Mouse (Mus musculus) G1E (cell line): ENCODE results near the gene Tm2d3. TPM values are rescaled to one million over a fixed set of nuclear protein-coding genes. Genes with fewer than 3 reads are reported as not detected.

Source experiments
- ATAC-seq: 2 replicates; pipeline ENCODE4 v1.8.0; 2016; ENCODE audit warnings: mild to moderate bottlenecking; ENCODE audit not compliant: insufficient number of reproducible peaks, poor library complexity, low FRiP score, severe bottlenecking; ENCODE audit errors: extremely low read depth
- DNase-seq: peaks from one replicate; pipeline ENCODE4 v3.0.0; 2012; ENCODE audit warnings: low spot score
- H3K27me3 ChIP-seq: 2 replicates; pipeline ENCODE4 v1.6.1; 2012; ENCODE audit warnings: mild to moderate bottlenecking, low read length, inconsistent platforms; ENCODE audit not compliant: insufficient read depth
- H3K36me3 ChIP-seq: replicated peaks from 2 replicates; pipeline ENCODE3; 2012; ENCODE audit warnings: mild to moderate bottlenecking, inconsistent platforms
- H3K4me1 ChIP-seq: 2 replicates; pipeline ENCODE4 v1.6.1; 2012; ENCODE audit warnings: low read depth, low read length, inconsistent platforms, mixed read lengths; ENCODE audit not compliant: insufficient read depth
- H3K4me3 ChIP-seq: 2 replicates; pipeline ENCODE4 v1.5.1; 2012; ENCODE audit warnings: low read depth, mild to moderate bottlenecking, inconsistent platforms, low read length, moderate library complexity, mixed read lengths
- H3K9me3 ChIP-seq: replicated peaks from 2 replicates; pipeline ENCODE4 v1.6.1; 2012; ENCODE audit warnings: inconsistent platforms
- CTCF ChIP-seq: IDR thresholded peaks from 2 replicates; pipeline ENCODE4 v1.5.1; 2012; ENCODE audit warnings: low read depth, low read length, inconsistent platforms, mixed read lengths
- GATA1 ChIP-seq: IDR thresholded peaks from 2 replicates; pipeline ENCODE4 v1.6.1; 2012; ENCODE audit warnings: borderline replicate concordance, low read length, inconsistent platforms, mixed read lengths
- GATA2 ChIP-seq: IDR thresholded peaks from 2 replicates; pipeline ENCODE4 v1.6.1; 2012; ENCODE audit warnings: low read depth, low read length, inconsistent platforms, borderline replicate concordance
- POLR2AphosphoS5 ChIP-seq: IDR thresholded peaks from 2 replicates; pipeline ENCODE4 v1.6.1; 2012; ENCODE audit warnings: low read depth, low read length, inconsistent platforms; ENCODE audit not compliant: insufficient replicate concordance
- TAL1 ChIP-seq: conservative IDR thresholded peaks from 2 replicates; pipeline ENCODE4 v1.6.1; 2012; ENCODE audit warnings: low read depth, low read length, inconsistent platforms, mixed read lengths
- polyA plus RNA-seq: library from polyadenylated mRNA; stranded (reverse); fragments of >175 nt; gene quantifications from 2 replicates; pipeline ENCODE4 v1.2.3, GENCODE M21; 2012
- total RNA-seq, 2 experiments: library from RNA; stranded (forward) in 1 of 2; stranded (reverse) in 1 of 2; fragments of 200-1000 nt in 1 of 2; fragments of >200 nt in 1 of 2; fragmentation: Nextera tagmentation in 1 of 2; gene quantifications; 2 replicates each; pipeline ENCODE4 v1.2.3; 2014 to 2017

Gene Tm2d3
- total and polyA plus RNA-seq, 3 experiments, result 8.3 to 51.6 (median 40.6) TPM

- TF ChIP-seq GATA1 (no peak), TAL1 (no peak), POLR2AphosphoS5 (no peak), GATA2 (no peak), CTCF (no peak)
- Histone ChIP-seq H3K36me3 (peaks cover 91% of the 10 kb centered on the region), H3K4me3 (no peak overlapping the region), H3K9me3 (no peaks in the 10 kb centered on the region), H3K27me3 (no peaks in the 10 kb centered on the region), H3K4me1 (no peaks in the 10 kb centered on the region)
- DNase-seq, result no peak
- no peak for ATAC-seq
Observed at GRCm38 (mm10) chr7:65681166-65681565, 9.8 kb upstream of the Tm2d3 start.

DNA sequence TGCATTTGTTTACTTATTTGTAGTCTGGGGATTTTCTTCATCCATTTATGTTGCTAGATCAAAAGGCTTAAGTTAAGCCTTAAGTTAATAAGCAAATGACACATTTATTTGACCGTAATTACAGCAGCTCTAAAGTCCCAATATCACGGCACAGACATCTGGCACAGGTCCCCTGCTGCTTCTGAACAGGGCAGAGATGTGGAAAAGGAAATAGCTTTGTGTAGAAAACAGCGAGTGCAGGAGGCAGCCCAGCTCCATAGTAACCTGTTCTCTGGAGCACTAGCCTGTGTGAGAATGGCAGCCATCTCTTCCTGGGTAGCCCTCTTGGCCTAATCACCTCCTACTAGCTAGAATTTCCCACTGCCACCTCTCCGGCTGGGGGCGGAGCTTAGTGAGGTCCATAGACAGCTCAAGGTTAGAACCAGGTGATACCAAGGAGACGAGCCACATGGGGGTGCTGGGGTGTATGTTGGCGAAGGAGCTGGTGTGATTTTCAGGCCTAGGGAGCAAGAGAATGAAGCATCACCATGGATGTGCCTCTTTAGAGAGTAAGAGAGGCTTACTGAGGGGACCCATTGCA lies 6.6 kb upstream of the Tm2d3 start:
- H3K4me1 ChIP-seq, result no peaks in the 10 kb centered on the region
- no peaks in the 10 kb centered on the region for H3K27me3 ChIP-seq
- TF ChIP-seq TAL1 (no peak), GATA2 (no peak), POLR2AphosphoS5 (no peak), CTCF (no peak), GATA1 (no peak)
- ATAC-seq (no peak), DNase-seq (no peak)
- H3K9me3 ChIP-seq, result no peaks in the 10 kb centered on the region
- peaks cover 91% of the 10 kb centered on the region for H3K36me3 ChIP-seq
- H3K4me3 ChIP-seq, result no peak overlapping the region

GRCm38 (mm10) chr7:65686664-65687063 lies 4.3 kb upstream of the Tm2d3 start:
- TF ChIP-seq GATA1 (no peak), GATA2 (no peak), CTCF (no peak), POLR2AphosphoS5 (no peak), TAL1 (no peak)
- H3K4me3 ChIP-seq, result no peak overlapping the region
- DNase-seq (no peak), ATAC-seq (no peak)
- peaks cover 91% of the 10 kb centered on the region for H3K36me3 ChIP-seq
- H3K27me3 ChIP-seq, result no peaks in the 10 kb centered on the region
- H3K4me1 ChIP-seq, result no peaks in the 10 kb centered on the region
- no peaks in the 10 kb centered on the region for H3K9me3 ChIP-seq

GRCm38 (mm10) chr7:65691929-65692605 lies 1.1 kb downstream of the Tm2d3 start:
- no peak for ATAC-seq
- H3K27me3 ChIP-seq, result no peaks in the 10 kb centered on the region
- H3K4me1 ChIP-seq, result peaks cover 23% of the 10 kb centered on the region
- H3K36me3 ChIP-seq, result peaks cover 77% of the 10 kb centered on the region
- no peaks in the 10 kb centered on the region for H3K9me3 ChIP-seq
- no peak for TF ChIP-seq GATA2
- TF ChIP-seq TAL1, result no peak
- no peak for TF ChIP-seq GATA1
- TF ChIP-seq POLR2AphosphoS5, result no peak
- TF ChIP-seq CTCF, result no peak
- H3K4me3 ChIP-seq, result no peak overlapping the region
- DNase-seq, result no peak

- Histone ChIP-seq H3K27me3 (no peaks in the 10 kb centered on the region), H3K4me3 (peak overlapping the region; percentile 83), H3K4me1 (peaks cover 27% of the 10 kb centered on the region), H3K9me3 (no peaks in the 10 kb centered on the region), H3K36me3 (peaks cover 77% of the 10 kb centered on the region)
- no peak for ATAC-seq
- DNase-seq, result no peak
- TF ChIP-seq POLR2AphosphoS5 (no peak), GATA1 (no peak), GATA2 (no peak), TAL1 (no peak), CTCF (no peak)
Observed at GRCm38 (mm10) chr7:65692883-65693282, 1.9 kb downstream of the Tm2d3 start.

DNA sequence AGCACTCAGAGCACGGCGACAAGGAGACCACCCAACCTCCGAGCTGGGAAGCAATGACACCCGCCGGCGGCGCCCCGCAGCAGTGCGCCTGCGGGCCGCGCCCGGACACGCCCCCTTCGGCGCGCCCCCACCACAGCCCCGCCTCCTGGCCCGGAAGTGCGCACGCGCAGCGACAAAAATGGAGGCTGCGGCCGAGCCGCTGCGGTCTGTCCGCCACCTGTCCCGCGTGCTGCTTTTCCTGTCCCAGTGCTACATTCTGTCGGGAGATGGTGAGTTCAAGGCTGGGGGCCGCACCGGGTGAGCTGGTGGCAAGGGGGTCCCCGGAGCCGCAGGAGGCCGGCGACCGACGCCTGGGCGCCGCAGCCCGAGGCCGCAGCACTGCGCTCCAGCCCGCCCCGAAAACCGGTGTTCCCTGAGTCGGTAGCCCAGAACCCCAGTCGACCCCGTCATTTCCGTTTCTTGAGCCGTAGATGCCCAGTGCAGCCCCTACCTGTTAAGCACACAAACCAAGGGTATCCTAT lies 2.4 kb downstream of the Tm2d3 start:
- peak; percentile 85 for DNase-seq
- ATAC-seq, result peak; percentile 45
- no peaks in the 10 kb centered on the region for H3K9me3 ChIP-seq
- peaks cover 77% of the 10 kb centered on the region for H3K36me3 ChIP-seq
- H3K27me3 ChIP-seq, result no peaks in the 10 kb centered on the region
- no peak for TF ChIP-seq POLR2AphosphoS5
- no peak for TF ChIP-seq CTCF
- TF ChIP-seq GATA2, result no peak
- TF ChIP-seq GATA1, result no peak
- TF ChIP-seq TAL1, result no peak
- H3K4me3 ChIP-seq, result peak overlapping the region; percentile 83
- H3K4me1 ChIP-seq, result peaks cover 27% of the 10 kb centered on the region
